Mouse (Mus musculus) mouse trophoblast stem cell (cell line): ENCODE measurements around the gene Gm28845.
"Not testable (repeated sequence)": the region's sequence is repeated elsewhere in the genome, so short reads cannot be mapped to it uniquely, and the experiment has no call there.

ENCODE experiments used
- in situ Hi-C, 2 experiments: fragments of 300-500 bp; cut with MseI, MboI; formaldehyde crosslinking; loops; 2 replicates in 1 of 2; 3 replicates in 1 of 2; pipeline ENCODE4 v1.15.1; 2025

The Gm28845 gene

DNA sequence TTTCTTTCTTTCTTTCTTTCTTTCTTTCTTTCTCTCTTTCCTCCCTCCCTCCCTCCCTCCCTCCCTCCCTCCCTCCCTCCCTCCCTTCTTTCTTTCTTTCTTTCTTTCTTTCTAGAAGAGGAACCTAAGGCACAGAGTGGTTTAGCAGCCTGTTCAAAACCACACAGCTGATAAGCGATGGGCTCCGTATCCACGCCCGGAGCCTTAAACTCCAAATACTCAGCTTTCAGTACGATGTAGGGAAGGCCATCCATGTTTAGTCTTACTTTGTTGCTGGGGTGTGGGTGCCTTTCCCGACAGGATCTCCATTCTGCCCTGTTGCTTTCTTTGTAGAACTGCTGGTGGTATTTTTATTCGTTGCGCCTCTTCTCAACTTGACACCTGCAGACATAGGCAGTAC, 10.2 kb downstream of the Gm28845 start:
- in situ Hi-C loops = no loop called here

DNA sequence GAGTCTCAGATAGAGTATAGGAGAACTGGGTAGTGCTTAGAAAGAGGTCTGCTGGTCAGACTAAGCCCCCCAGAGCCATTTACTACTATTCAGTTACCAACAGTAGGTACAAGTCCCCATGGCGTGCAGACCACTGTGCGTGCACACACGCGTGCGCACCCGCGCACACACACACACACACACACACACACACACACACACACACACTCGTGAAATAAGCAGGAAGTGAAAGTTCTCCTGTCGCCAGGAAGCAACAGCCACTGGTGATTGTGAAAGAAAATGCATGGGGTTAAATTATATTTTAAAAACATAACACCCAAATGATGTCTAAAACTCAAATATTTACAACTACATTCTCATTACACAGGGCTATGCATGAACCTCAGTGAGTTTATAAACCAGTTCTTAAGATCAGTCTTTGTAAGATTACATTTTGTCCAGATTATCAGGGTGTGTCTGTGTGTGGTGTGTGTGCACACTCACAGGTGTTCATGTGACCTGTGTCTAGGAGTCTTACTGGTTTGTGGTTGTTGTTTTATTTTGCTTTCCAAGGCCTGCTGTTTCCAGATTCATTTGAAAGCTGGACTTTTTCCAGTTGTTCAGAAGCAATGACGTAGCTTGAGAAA, 11.6 kb downstream of the Gm28845 start:
- in situ Hi-C loops = no loop called here

DNA sequence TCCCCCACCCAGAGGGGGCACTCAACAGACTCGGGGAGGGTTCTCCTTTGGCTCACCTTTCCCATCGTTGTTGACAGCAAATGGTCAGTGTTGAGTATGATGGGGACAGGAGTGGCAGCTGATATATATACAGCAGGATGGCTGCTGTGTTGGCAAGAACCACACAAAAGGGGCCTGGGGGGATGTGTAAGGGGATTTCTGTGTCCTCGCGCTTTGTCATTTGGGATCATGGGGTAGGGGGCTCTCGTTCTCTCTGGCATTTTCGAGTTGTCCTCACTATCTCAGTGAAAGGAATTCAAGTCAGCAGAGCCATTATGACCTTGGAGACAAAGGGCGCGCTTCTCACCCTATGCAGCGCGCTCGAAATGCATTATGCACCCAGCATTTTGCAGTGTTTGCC, 16.1 kb downstream of the Gm28845 start, which contains the start of gene Cryga:
Cryga (minus strand) TSS at position 101 of the 400 bp plus-strand sequence.
- in situ Hi-C loops = no loop called here

DNA sequence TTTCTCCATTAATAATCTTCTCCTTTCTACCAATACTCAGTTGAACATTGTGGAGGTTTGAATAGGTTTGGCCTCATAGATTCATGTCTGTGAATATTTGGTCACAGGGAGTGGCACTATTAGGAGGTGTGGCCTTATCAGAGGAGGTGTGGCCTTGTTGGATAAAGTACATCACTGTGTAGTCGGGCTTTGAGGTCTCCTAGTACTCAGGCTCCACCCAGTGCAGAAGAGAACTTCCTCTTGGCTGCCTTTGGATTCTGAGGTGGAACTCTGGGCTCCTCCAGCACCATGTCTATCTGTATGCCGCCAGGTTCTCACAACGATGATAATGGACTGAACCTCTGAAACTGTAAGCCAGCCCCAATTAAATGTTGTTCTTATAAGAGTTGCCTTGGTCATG, 22.4 kb downstream of the Gm28845 start:
- in situ Hi-C loops = no loop called here

DNA sequence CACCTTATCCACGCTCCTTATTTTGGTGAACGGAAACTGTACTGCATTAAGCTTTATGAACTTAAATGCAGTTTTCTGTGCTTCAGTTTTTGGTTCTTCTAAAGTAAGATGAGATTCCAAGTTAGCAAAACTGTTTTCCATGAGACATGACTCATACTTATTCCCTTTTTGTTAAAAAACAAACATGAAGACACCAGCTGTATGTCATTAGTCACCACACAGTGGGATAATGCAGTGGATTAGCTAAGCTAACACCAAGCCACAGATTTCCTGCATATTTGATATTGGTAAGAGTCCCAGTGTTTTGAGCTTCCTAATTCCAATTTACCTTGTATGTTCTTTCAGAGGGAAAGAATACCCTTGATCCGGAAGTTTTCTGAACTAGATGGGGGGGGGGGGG, 27.8 kb downstream of the Gm28845 start:
- in situ Hi-C loops = no loop called here

DNA sequence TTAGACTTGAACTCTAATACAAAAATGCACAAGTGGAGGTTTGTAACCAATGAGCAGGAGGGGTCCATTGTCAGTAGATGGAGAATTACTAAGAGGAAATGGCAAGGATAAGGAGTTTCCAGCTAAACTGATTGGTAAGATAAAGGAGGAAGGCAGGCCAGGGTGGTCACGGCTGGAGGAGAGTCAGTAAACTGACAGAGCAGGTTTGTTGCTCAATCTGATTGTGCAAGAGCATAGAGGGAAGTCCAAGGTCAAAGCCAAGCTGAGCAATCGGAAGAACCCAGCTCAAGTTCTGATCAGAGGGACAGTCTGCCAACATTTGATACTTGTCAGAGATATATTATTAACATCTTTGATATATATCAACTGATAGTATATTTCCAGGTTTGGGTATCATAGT, 29.0 kb downstream of the Gm28845 start:
- in situ Hi-C loops = no loop called here

DNA sequence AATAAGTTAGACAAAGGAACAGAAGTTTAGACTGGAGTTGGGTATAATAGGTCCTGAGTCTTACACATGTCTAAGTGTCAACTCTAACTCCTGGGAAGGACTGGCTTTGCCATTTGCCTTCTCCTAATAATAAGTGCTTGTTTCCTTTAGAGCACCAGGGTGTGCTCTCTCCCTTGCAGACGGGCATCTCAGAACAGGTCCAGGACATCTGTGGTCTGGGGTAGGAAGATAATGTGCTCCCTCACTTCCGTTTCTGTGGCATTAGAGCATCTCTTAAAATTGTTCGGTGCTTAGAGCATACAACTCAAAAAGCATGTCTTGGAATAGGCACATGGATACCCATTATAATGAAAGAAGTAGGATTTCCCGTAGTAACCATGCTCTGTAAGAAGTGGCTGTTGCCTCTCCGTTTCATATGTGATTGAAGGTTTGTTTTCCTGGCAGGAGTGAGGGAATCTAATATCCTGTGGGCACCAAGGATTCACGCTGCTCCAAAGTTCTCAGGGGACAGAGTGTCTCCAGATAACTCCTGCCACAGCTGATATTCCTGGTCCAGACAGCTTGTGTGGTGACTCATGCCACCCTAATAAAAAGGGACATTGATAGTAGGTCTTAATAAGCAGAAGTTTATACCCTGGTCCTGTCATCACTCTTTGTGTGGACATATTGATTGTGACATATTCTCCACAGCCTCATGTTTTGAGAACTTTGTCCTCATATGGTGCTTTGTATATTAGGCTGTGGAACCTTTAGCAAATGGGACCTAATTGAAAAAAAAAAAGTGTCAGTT, 30.6 kb downstream of the Gm28845 start:
- in situ Hi-C loops = no loop called here

DNA sequence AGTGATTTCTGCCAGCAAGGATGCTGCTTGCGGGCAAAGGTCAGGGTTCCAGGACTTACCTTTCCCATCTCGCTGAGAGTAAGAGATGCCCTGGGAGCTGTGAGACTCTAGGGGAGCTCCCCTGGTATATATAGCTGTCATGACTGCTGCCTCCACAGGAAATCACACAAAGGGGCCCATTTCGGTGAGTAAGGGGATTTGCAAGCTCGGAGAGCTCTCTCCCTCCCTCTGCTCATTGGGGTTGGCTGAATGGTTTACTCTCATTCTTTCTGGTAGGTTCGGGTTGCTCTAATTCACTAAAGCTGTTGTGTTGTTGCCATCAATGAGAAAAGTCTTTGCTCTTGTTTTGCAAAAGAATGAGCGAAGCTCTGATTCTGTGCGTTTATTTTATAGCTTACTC, 37.2 kb downstream of the Gm28845 start, which contains the start of gene Crygb:
Crygb (minus strand) TSS at position 101 of the 400 bp plus-strand sequence.
- in situ Hi-C loops = no loop called here

DNA sequence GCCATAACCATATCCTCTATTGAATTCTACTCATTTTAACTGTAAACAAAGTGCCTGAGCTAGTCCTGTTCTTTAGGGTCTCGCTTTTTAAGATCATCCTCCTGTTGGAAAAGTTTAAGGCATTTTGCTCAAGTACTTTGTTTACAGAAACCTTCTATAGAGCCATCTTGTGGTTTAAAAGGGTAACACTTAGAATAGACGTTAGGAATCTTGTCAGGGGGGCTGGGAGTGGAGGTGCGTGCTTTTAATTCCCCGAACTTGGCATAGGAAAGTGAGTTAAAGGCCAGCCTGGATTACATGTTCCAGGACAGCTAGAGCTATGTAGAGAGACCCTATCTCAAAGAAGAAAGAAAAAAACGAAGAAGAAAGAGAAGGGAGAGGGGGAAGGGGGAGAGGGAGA, 43.8 kb downstream of the Gm28845 start:
- in situ Hi-C loops = no loop called here

DNA sequence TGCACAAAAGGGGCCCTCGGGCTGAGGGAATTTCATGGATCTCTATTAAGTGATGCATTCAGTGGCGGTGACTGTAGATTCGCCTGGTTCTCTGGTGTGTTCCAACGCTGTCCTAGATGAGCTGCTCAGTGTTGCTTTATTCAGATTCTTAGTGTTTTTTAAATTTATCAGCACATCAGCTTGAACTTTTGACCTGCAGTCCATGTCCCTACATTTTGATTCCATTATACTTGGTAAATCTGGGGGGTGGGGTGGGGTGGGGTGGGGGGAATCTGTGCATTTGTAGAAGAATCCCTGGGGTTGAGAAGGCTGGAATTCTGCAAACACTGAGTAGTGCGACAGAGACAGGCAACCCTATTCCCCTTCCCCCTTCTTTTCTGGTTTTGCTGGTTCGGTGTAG, 45.8 kb downstream of the Gm28845 start, which contains the start of gene Crygc:
Crygc (minus strand) TSS at position 101 of the 400 bp plus-strand sequence.
- in situ Hi-C loops = no loop called here

DNA sequence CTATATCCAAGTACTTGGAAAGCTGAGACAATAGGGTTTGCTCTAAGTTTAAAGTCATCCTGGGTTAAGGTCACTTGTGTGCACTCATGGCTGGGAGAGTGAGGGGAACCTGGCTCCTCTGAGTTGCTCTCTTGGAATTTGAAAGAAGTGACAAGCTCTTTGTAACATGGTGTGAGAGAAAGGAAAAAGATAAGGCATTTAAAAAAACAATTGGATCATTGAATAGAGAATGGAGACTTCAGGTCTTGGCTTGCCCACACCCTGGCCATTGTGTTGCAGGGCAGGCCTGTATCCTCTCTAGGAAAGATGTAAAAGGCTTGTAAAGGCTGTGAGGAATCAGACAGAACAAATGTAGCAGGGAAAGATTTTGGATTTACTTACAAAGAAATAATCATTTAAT, 51.5 kb downstream of the Gm28845 start:
- in situ Hi-C loops = no loop called here

DNA sequence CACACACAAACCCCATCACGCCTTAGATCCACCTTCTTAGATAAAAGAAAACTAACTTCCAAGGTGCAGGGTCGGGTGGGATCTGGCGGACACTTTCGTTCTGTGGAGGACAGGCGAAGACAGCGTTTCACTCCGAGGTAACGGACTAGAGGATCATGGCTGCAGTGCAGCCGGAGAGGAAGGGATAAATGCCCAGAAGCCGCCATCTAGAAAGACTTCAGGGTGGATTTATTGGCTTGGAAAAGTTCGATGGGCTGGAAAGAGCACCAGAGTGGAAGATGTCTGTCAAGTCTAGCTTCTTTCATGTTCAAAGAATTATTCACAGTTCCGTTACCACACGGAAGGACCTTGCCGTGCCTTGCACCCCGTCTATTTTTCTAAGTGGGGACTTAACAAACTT, 55.2 kb downstream of the Gm28845 start:
- in situ Hi-C loops = no loop called here

DNA sequence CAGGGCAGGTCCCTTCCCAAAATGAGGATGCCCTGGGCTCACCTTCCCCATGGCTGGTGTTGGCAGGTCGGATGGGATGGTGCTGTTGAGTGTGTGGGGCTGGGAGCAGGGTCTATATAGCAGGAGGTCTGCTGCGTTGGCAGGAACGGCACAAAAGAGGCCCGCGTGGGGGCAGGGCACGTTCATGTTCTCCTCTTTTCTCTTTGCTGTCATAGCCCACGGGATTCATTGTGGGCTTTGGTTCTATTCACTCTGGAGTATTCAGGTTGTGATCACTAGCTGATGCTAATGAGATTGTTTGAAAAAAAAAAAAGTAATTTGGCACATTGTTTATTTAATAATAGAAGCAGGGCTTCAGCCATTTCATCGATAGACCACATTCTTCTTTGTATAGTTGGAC, 56.0 kb downstream of the Gm28845 start, which contains the start of gene Crygd:
Crygd (minus strand) TSS at position 101 of the 400 bp plus-strand sequence.
- in situ Hi-C loops = no loop called here

DNA sequence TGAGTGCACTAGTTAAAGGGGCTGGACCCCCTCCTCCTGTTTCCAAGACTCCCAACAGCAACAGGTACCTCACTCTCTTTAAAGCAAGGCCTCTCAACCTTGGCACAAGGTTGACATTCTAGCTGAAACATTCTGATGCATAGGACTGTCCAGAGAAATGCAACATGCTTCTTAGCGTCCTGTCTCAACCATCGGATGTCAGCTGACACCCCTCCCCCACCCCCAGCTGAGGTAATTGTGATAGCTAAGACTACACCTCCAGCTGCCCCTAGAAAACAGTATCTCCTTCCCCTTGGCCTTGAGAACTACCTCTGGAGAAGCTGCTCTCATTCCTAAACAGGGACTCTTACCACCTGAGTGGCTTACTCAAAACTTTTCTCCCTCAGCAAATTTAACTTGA, 67.2 kb downstream of the Gm28845 start:
- in situ Hi-C loops = no loop called here

DNA sequence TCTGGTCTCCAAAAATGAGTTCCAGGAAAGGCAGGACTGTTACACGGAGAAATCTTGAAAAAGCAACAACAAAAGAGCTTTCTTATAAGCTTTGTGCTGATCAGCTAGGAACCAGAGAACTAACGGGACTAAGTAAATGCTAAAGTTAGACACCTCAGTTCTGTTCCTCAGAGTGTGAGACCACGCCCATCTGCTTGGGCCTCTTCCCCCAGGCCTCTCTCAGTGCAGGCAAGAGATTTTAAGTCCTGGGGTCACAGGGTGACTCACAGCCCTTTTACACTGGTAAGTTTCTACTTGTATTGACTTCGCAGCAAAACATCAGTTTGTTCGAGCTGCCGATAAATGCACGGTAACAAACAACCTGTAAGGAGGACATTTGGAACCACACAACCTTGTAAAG, 67.7 kb downstream of the Gm28845 start:
- in situ Hi-C loops = no loop called here

DNA sequence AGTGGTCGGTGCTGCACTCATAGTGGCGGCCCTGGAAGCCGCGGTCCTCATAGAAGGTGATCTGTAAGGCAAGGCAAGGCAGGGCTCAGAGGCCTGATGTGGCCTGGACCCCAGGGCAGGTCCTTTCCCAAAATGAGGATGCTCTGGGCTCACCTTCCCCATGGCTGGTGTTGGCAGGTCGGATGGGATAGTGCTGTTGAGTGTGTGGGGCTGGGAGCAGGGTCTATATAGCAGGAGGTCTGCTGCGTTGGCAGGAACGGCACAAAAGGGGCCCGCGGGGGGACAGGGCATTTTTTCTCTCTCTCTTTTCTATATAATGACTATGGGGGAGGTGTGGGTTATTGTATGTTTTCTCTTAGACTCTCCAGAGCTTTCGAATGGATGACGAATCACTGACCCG, 68.4 kb downstream of the Gm28845 start, which contains the start of gene Cryge:
Cryge (minus strand) TSS at position 198 of the 400 bp plus-strand sequence.
- in situ Hi-C loops = not testable (repeated sequence)
